Mouse (Mus musculus) cerebellum, postnatal 10 days (tissue): ENCODE data around the gene Olfr20.
"Not testable (repeated sequence)": the region's sequence is repeated elsewhere in the genome, so short reads cannot be mapped to it uniquely, and the experiment has no call there.

Experiments
- DNase-seq, 2 experiments: peaks; one replicate each; pipeline ENCODE4 v3.0.0; 2021; ENCODE audit warnings: mixed read lengths in 2 of 2

The Olfr20 gene

GRCm38 (mm10) chr11:73350483-73350882 is at the start of gene Olfr20:
Gene Olfr20 (plus strand): TSS chr11:73350783.
- no peak for DNase-seq

- DNase-seq, result no peak
These were observed 47.5 kb upstream of the Olfr20 start for GRCm38 (mm10) chr11:73303123-73303522.

GRCm38 (mm10) chr11:73315961-73316360 is 34.6 kb upstream of the Olfr20 start:
- DNase-seq, result no peak

GRCm38 (mm10) chr11:73318581-73318980 is 32.0 kb upstream of the Olfr20 start:
- DNase-seq, result not testable (repeated sequence)

GRCm38 (mm10) chr11:73321064-73321463 is 29.5 kb upstream of the Olfr20 start:
- not testable (repeated sequence) for DNase-seq

GRCm38 (mm10) chr11:73323906-73324830 is 26.4 kb upstream of the Olfr20 start:
- no peak for DNase-seq

GRCm38 (mm10) chr11:73326485-73326886 is 24.1 kb upstream of the Olfr20 start:
- no peak for DNase-seq

GRCm38 (mm10) chr11:73327361-73327760 is 23.2 kb upstream of the Olfr20 start:
- no peak for DNase-seq

- no peak for DNase-seq
These were observed 21.1 kb upstream of the Olfr20 start, which contains the start of the genes Aspa, Gm49340 and Spata22 for GRCm38 (mm10) chr11:73329442-73329841. Gene Aspa (minus strand): TSS chr11:73329596. Gene Gm49340 (plus strand): TSS chr11:73329741. Gene Spata22 (plus strand): TSS chr11:73329741.

GRCm38 (mm10) chr11:73333357-73333756 is 17.2 kb upstream of the Olfr20 start:
- no peak for DNase-seq

- DNase-seq, result no peak
These were observed 13.7 kb upstream of the Olfr20 start for GRCm38 (mm10) chr11:73336919-73337318.

- no peak for DNase-seq
These were observed 20.4 kb downstream of the Olfr20 start, which contains the start of gene Olfr376 for GRCm38 (mm10) chr11:73370946-73371345. Gene Olfr376 (plus strand): TSS chr11:73371246.

GRCm38 (mm10) chr11:73395374-73395773 is 44.8 kb downstream of the Olfr20 start:
- no peak for DNase-seq

- no peak for DNase-seq
These were observed 48.9 kb downstream of the Olfr20 start, which contains the start of gene Olfr1 for GRCm38 (mm10) chr11:73399514-73399913. Gene Olfr1 (minus strand): TSS chr11:73399614.
